Comparison of ENCODE assay signal across 16 mouse cellular contexts in genomic region chr6:87583991-87584390, GRCm38 (mm10). TPM values are rescaled to one million over a fixed set of nuclear protein-coding genes. Genes with fewer than 3 reads are reported as not detected.
A peak's percentile ranks its signal among the peaks of the same experiment; 100 is the strongest.
DNase-seq lines count a peak whose midpoint lies in the region; ATAC-seq and TF ChIP-seq lines count a peak whose summit lies in the region.
"Had no signal": no experiment of that assay in that cellular context is flagged by ENCODE, and none has a peak within 500 bp of the region (broad histone marks: within the 10 kb centered on the region; RNA-seq: fewer than 3 reads in every experiment).

No protein-coding gene starts in this region.

- no peak overlapping the region for H3K9ac ChIP-seq in heart, embryonic 11.5 days (ENCODE audit: low read depth, low read length)
- peak overlapping the region; percentile 49 for H3K9ac ChIP-seq in liver, embryonic 12.5 days
- peak overlapping the region; percentile 55 for H3K9ac ChIP-seq in liver, embryonic 13.5 days
- no peak overlapping the region for H3K9ac ChIP-seq in liver, postnatal 0 days (replicated peaks)
- H3K9ac ChIP-seq: embryonic facial prominence, embryonic 15.5 days; forebrain, embryonic 12.5 days; hindbrain, embryonic 15.5 days had no signal

- H3K4me2 ChIP-seq in heart, embryonic 11.5 days, result 0 out of 2 replicates have a peak overlapping the region, but pooled peaks have one; percentile 6
- peak overlapping the region; percentile 39 for H3K4me2 ChIP-seq in liver, embryonic 12.5 days
- H3K4me2 ChIP-seq in liver, embryonic 13.5 days, result peak overlapping the region; percentile 44
- no peak overlapping the region; the same call in 1 of the 2 replicates for H3K4me2 ChIP-seq in liver, postnatal 0 days (ENCODE audit: low read depth, low read length)
- H3K4me2 ChIP-seq: embryonic facial prominence, embryonic 15.5 days; forebrain, embryonic 12.5 days; hindbrain, embryonic 15.5 days had no signal

- H3K27me3 ChIP-seq in heart, embryonic 11.5 days (ENCODE audit: control insufficient read depth, insufficient read depth, low read length), result peaks cover 14% of the 10 kb centered on the region
- H3K27me3 ChIP-seq in liver, embryonic 12.5 days (replicated peaks), result peaks cover 55% of the 10 kb centered on the region
- H3K27me3 ChIP-seq in liver, embryonic 13.5 days, result peaks cover 29% of the 10 kb centered on the region
- peaks cover 5% of the 10 kb centered on the region; the same call in 1 of the 2 replicates for H3K27me3 ChIP-seq in liver, postnatal 0 days (ENCODE audit: insufficient read depth, low read length)

- H3K27ac ChIP-seq in heart, embryonic 11.5 days (ENCODE audit: low read depth, low read length), result peak overlapping the region; percentile 11
- H3K27ac ChIP-seq in liver, embryonic 12.5 days, result peak overlapping the region; percentile 98
- peak overlapping the region; percentile 99 for H3K27ac ChIP-seq in liver, embryonic 13.5 days
- H3K27ac ChIP-seq in liver, postnatal 0 days (ENCODE audit: low read depth), result peak overlapping the region; percentile 89
- H3K27ac ChIP-seq: embryonic facial prominence, embryonic 15.5 days; forebrain, embryonic 12.5 days; hindbrain, embryonic 10.5 days; hindbrain, embryonic 15.5 days had no signal

- H3K4me3 ChIP-seq in heart, embryonic 11.5 days (ENCODE audit: low read depth, low read length), result no peak overlapping the region
- no peak overlapping the region for H3K4me3 ChIP-seq in liver, embryonic 12.5 days
- H3K4me3 ChIP-seq in liver, embryonic 13.5 days (replicated peaks), result no peak overlapping the region; the same call in 1 of the 2 replicates
- no peak overlapping the region for H3K4me3 ChIP-seq in liver, postnatal 0 days (ENCODE audit: low read depth, low read length)
- H3K4me3 ChIP-seq: embryonic facial prominence, embryonic 15.5 days; forebrain, embryonic 12.5 days; hindbrain, embryonic 10.5 days; hindbrain, embryonic 15.5 days had no signal

- no peak for TF ChIP-seq CTCF in liver, postnatal 0 days (IDR thresholded peaks at IDR 0.05; ENCODE audit: low read depth)

- no peak for TF ChIP-seq EP300 in liver, postnatal 0 days (IDR thresholded peaks at IDR 0.05; ENCODE audit: low read depth)

- intact Hi-C loops in heart, postnatal 25 days (cut with DNase I), result no loop called here

- H3K4me1 ChIP-seq in heart, embryonic 11.5 days (ENCODE audit: control insufficient read depth, insufficient read depth, low read length), result peaks cover 25% of the 10 kb centered on the region
- H3K4me1 ChIP-seq in liver, embryonic 12.5 days, result peaks cover 66% of the 10 kb centered on the region
- H3K4me1 ChIP-seq in liver, embryonic 13.5 days (replicated peaks), result peaks cover 78% of the 10 kb centered on the region
- H3K4me1 ChIP-seq in liver, postnatal 0 days (ENCODE audit: insufficient read depth), result peaks cover 24% of the 10 kb centered on the region
- H3K4me1 ChIP-seq: hindbrain, embryonic 15.5 days had no signal

- H3K36me3 ChIP-seq in heart, embryonic 11.5 days (ENCODE audit: control insufficient read depth, insufficient read depth, low read length), result no peaks in the 10 kb centered on the region
- H3K36me3 ChIP-seq in liver, embryonic 12.5 days, result peaks cover 30% of the 10 kb centered on the region
- H3K36me3 ChIP-seq in liver, embryonic 13.5 days, result peaks cover 46% of the 10 kb centered on the region
- H3K36me3 ChIP-seq in liver, postnatal 0 days (replicated peaks; ENCODE audit: insufficient read depth, low read length), result no peaks in the 10 kb centered on the region
- H3K36me3 ChIP-seq: embryonic facial prominence, embryonic 15.5 days; hindbrain, embryonic 10.5 days; hindbrain, embryonic 15.5 days had no signal

- no peak for DNase-seq in heart, postnatal 25 days (ENCODE audit: low spot score)
- DNase-seq in liver, embryonic 13.5 days, result no peak
- DNase-seq in liver, postnatal 0 days, result no peak
- DNase-seq in layer of hippocampus, adult 18-20 months (ENCODE audit: low spot score in 2 of 2), result no peak
- DNase-seq: adrenal gland, adult 2 months; adrenal gland, postnatal 25 days; cerebellum, adult 18-20 months; cerebellum, adult 9-11 months; gastrocnemius, postnatal 10 days had no signal

- WGBS in heart, embryonic 11.5 days (ENCODE audit: insufficient replicate concordance), result 81% methylated on average over 7 of the region's 7 CpGs
- WGBS in liver, embryonic 12.5 days (ENCODE audit: insufficient replicate concordance), result 81% methylated on average over 7 of the region's 7 CpGs
- WGBS in liver, embryonic 13.5 days (ENCODE audit: insufficient replicate concordance), result 81% methylated on average over 7 of the region's 7 CpGs
- 86% methylated on average over 7 of the region's 7 CpGs for WGBS in liver, postnatal 0 days (ENCODE audit: insufficient replicate concordance)

- no peak for ATAC-seq in heart, embryonic 11.5 days (replicated peaks; ENCODE audit: insufficient number of reproducible peaks, low FRiP score, low TSS enrichment)
- ATAC-seq in liver, embryonic 12.5 days, result no peak
- ATAC-seq in liver, embryonic 13.5 days (ENCODE audit: low read depth), result no peak
- ATAC-seq in liver, postnatal 0 days, result no peak
- ATAC-seq: forebrain, embryonic 16.5 days had no signal

- no peaks in the 10 kb centered on the region for H3K9me3 ChIP-seq in heart, embryonic 11.5 days (replicated peaks; ENCODE audit: control insufficient read depth, low read length)
- no peaks in the 10 kb centered on the region for H3K9me3 ChIP-seq in liver, embryonic 12.5 days (replicated peaks)
- H3K9me3 ChIP-seq in liver, embryonic 13.5 days (replicated peaks), result no peaks in the 10 kb centered on the region
- no peaks in the 10 kb centered on the region for H3K9me3 ChIP-seq in liver, postnatal 0 days (ENCODE audit: low read length)
- H3K9me3 ChIP-seq: embryonic facial prominence, embryonic 15.5 days; forebrain, embryonic 12.5 days; hindbrain, embryonic 10.5 days; hindbrain, embryonic 15.5 days had no signal

RNA-seq across cellular contexts. Expression of gene Prokr1, which starts 6.6 kb away (rescaled TPM):
- 1.8 and 3.0 TPM in 2 replicates for polyA plus RNA-seq in heart, embryonic 11.5 days (2014; fragmentation: Nextera tagmentation; extraction: Ambion mirVana)
- total RNA-seq in heart, postnatal 25 days (2021), result under 1 TPM; 0.73 to 0.84 TPM
- 4.3 and 4.8 TPM in 2 replicates for polyA plus RNA-seq in liver, embryonic 12.5 days (2016; fragmentation: Nextera tagmentation; extraction: Ambion mirVana)
- 4.9 and 6.7 TPM in 2 replicates for polyA plus RNA-seq in liver, embryonic 13.5 days (2015; fragmentation: Nextera tagmentation; extraction: Ambion mirVana)
- polyA plus RNA-seq in liver, postnatal 0 days (2015; fragmentation: Nextera tagmentation; extraction: Ambion mirVana), result 1.1 and 1.6 TPM in 2 replicates
- under 1 TPM in 1 of 2 experiments, not detected in 1; 0.12 TPM for total RNA-seq in layer of hippocampus, adult 18-20 months (2021)

RNA-seq across cellular contexts. Expression of gene Arhgap25, which starts 50.9 kb away (rescaled TPM):
- 1.1 and 1.6 TPM in 2 replicates for polyA plus RNA-seq in heart, embryonic 11.5 days (2014; fragmentation: Nextera tagmentation; extraction: Ambion mirVana)
- total RNA-seq in heart, postnatal 25 days (2021), result 1 to 10 TPM; 3.1 to 3.8 TPM
- 5.2 and 5.4 TPM in 2 replicates for polyA plus RNA-seq in liver, embryonic 12.5 days (2016; fragmentation: Nextera tagmentation; extraction: Ambion mirVana)
- polyA plus RNA-seq in liver, embryonic 13.5 days (2015; fragmentation: Nextera tagmentation; extraction: Ambion mirVana), result 2.8 and 3.6 TPM in 2 replicates
- polyA plus RNA-seq in liver, postnatal 0 days (2015; fragmentation: Nextera tagmentation; extraction: Ambion mirVana), result 6.0 TPM in 2 replicates
- 1 to 10 TPM; 1.7 to 2.9 TPM for total RNA-seq in layer of hippocampus, adult 18-20 months (2021)

Comparison
In these comparisons a context has a peak if more than half of its experiments do, and no peak if none do; other contexts are left out.
1. H3K9ac ChIP-seq: peak in liver, embryonic 12.5 days (single experiment) and liver, embryonic 13.5 days (single experiment); none in heart, embryonic 11.5 days (single experiment) and liver, postnatal 0 days (single experiment).
2. H3K27ac ChIP-seq: peak in every context shown above with its lines; median percentile 99 in liver, embryonic 13.5 days; 98 in liver, embryonic 12.5 days; 89 in liver, postnatal 0 days; 11 in heart, embryonic 11.5 days.